Mouse (Mus musculus) liver, embryonic 11.5 days (tissue): ENCODE data around the gene Snrpa1. TPM values are rescaled to one million over a fixed set of nuclear protein-coding genes. Genes with fewer than 3 reads are reported as not detected.

Experiments used
- ATAC-seq: fragments of 200-750 bp; cut with Nextera tagmentation; replicated peaks from 2 replicates; pipeline ENCODE4 v1.8.0; 2017; ENCODE audit warnings: moderate number of reproducible peaks, mild to moderate bottlenecking, moderate TSS enrichment, moderate library complexity; ENCODE audit not compliant: low FRiP score
- DNase-seq: peaks from one replicate; pipeline ENCODE4 v3.0.0-alpha.2; 2017; ENCODE audit warnings: low spot score
- H3K27ac ChIP-seq: fragments of 300-500 bp; sonication (generic); 2 replicates; pipeline ENCODE4 v1.5.1; 2014; ENCODE audit warnings: mild to moderate bottlenecking, low read depth, low read length, control low read depth
- H3K27me3 ChIP-seq: fragments of 300-500 bp; sonication (generic); replicated peaks from 2 replicates; pipeline ENCODE4 v1.6.1; 2014; ENCODE audit warnings: low read length, mixed read lengths; ENCODE audit not compliant: control insufficient read depth, insufficient read depth
- H3K36me3 ChIP-seq: fragments of 300-500 bp; sonication (generic); 2 replicates; pipeline ENCODE4 v1.6.1; 2014; ENCODE audit warnings: mild to moderate bottlenecking, low read length, moderate library complexity, mixed read lengths; ENCODE audit not compliant: control insufficient read depth, insufficient read depth
- H3K4me1 ChIP-seq: fragments of 300-500 bp; sonication (generic); replicated peaks from 2 replicates; pipeline ENCODE4 v1.6.1; 2014; ENCODE audit warnings: low read length, mixed read lengths; ENCODE audit not compliant: control insufficient read depth, insufficient read depth
- H3K4me2 ChIP-seq: fragments of 300-500 bp; sonication (generic); 2 replicates; pipeline ENCODE4 v1.6.1; 2014; ENCODE audit warnings: mild to moderate bottlenecking, control low read depth, moderate library complexity
- H3K4me3 ChIP-seq: fragments of 300-500 bp; sonication (generic); 2 replicates; pipeline ENCODE4 v1.5.1; 2014; ENCODE audit warnings: low read depth, low read length, control low read depth
- H3K9ac ChIP-seq: fragments of 300-500 bp; sonication (generic); 2 replicates; pipeline ENCODE4 v1.6.1; 2014; ENCODE audit warnings: low read depth, low read length, control low read depth
- H3K9me3 ChIP-seq: fragments of 300-500 bp; sonication (generic); 2 replicates; pipeline ENCODE4 v1.6.1; 2016; ENCODE audit warnings: low read length, inconsistent platforms, mixed read lengths; ENCODE audit not compliant: control insufficient read depth
- WGBS: fragments of 180-500 bp; shearing (Covaris S2); extraction: QIAGEN DNeasy Blood & Tissue Kit; methylation state at CpG from one replicate; pipeline ENCODE4 v1.1.7; 2014; 5-methylcytosine and 5-hydroxymethylcytosine counted together
- polyA plus RNA-seq: library from polyadenylated mRNA; unstranded; fragments of >200 nt; fragmentation: Nextera tagmentation; extraction: Ambion mirVana; gene quantifications from 2 replicates; pipeline ENCODE4 v1.2.1, GENCODE M21; 2014

The Snrpa1 gene
- polyA plus RNA-seq, 1 experiment from 2014 or later: 237 TPM

- no peak overlapping the region for H3K27ac ChIP-seq
- H3K9me3 ChIP-seq: no peaks in the 10 kb centered on the region
- no peaks in the 10 kb centered on the region for H3K27me3 ChIP-seq
- ATAC-seq (no peak), DNase-seq (no peak)
- H3K9ac ChIP-seq: no peak overlapping the region
- H3K4me1 ChIP-seq: peaks cover 5% of the 10 kb centered on the region
- H3K4me3 ChIP-seq: no peak overlapping the region
- 71% methylated on average over 7 of the region's 7 CpGs for WGBS
- no peaks in the 10 kb centered on the region for H3K36me3 ChIP-seq
- no peak overlapping the region for H3K4me2 ChIP-seq
Measured at GRCm38 (mm10) chr7:66106581-66107056, 47.8 kb downstream of the Snrpa1 start.

GRCm38 (mm10) chr7:66107206-66107605 lies 48.4 kb downstream of the Snrpa1 start:
- peaks cover 10% of the 10 kb centered on the region for H3K4me1 ChIP-seq
- ATAC-seq: no peak
- H3K4me2 ChIP-seq: no peak overlapping the region
- no peaks in the 10 kb centered on the region for H3K9me3 ChIP-seq
- no peak overlapping the region for H3K27ac ChIP-seq
- H3K27me3 ChIP-seq: no peaks in the 10 kb centered on the region
- H3K4me3 ChIP-seq: no peak overlapping the region
- H3K9ac ChIP-seq: no peak overlapping the region
- no peak for DNase-seq
- WGBS: 80% methylated on average over 11 of the region's 11 CpGs
- no peaks in the 10 kb centered on the region for H3K36me3 ChIP-seq

- no peak for ATAC-seq
- Histone ChIP-seq H3K4me2 (peak overlapping the region; percentile 93; the same call in 1 of the 2 replicates), H3K4me3 (peak overlapping the region; percentile 86; the same call in 1 of the 2 replicates), H3K9me3 (no peaks in the 10 kb centered on the region), H3K27me3 (no peaks in the 10 kb centered on the region), H3K36me3 (no peaks in the 10 kb centered on the region), H3K4me1 (peaks cover 16% of the 10 kb centered on the region), H3K27ac (no peak overlapping the region), H3K9ac (no peak overlapping the region)
- 13% methylated on average over 7 of the region's 7 CpGs for WGBS
- no peak for DNase-seq
Measured at GRCm38 (mm10) chr7:66107930-66108329, 49.1 kb downstream of the Snrpa1 start.

- Histone ChIP-seq H3K9me3 (no peaks in the 10 kb centered on the region), H3K4me2 (peak within 1 kb of the TSS; percentile 93), H3K36me3 (peaks cover under 1% of the 10 kb centered on the region; the same call in 1 of the 2 replicates), H3K27me3 (no peaks in the 10 kb centered on the region), H3K4me1 (peaks cover 23% of the 10 kb centered on the region), H3K27ac (peak within 1 kb of the TSS; percentile 88), H3K4me3 (peak within 1 kb of the TSS; percentile 86), H3K9ac (peak within 1 kb of the TSS; percentile 96)
- WGBS: under 1% methylated on average over 112 of the region's 123 CpGs
- DNase-seq (peak; percentile 92), ATAC-seq (peak; percentile 64)
Measured at GRCm38 (mm10) chr7:66108961-66109854, 50.4 kb downstream of the Snrpa1 start, which contains the start of gene Chsy1. Gene Chsy1 (plus strand): TSS chr7:66109515.

GRCm38 (mm10) chr7:66109855-66110635 lies 51.2 kb downstream of the Snrpa1 start:
- Histone ChIP-seq H3K36me3 (peaks cover 3% of the 10 kb centered on the region; the same call in 1 of the 2 replicates), H3K4me1 (peaks cover 32% of the 10 kb centered on the region), H3K27me3 (no peaks in the 10 kb centered on the region), H3K4me2 (peak overlapping the region; percentile 93), H3K4me3 (peak overlapping the region; percentile 86), H3K9me3 (no peaks in the 10 kb centered on the region), H3K27ac (peak overlapping the region; percentile 88), H3K9ac (peak overlapping the region; percentile 96)
- under 1% methylated on average over 55 of the region's 77 CpGs for WGBS
- peak; percentile 72 for DNase-seq
- peak; percentile 4; the same call in 1 of the 2 replicates for ATAC-seq

- peaks cover 3% of the 10 kb centered on the region; the same call in 1 of the 2 replicates for H3K36me3 ChIP-seq
- no peaks in the 10 kb centered on the region for H3K9me3 ChIP-seq
- no peak for DNase-seq
- H3K27me3 ChIP-seq: no peaks in the 10 kb centered on the region
- ATAC-seq: no peak
- H3K4me3 ChIP-seq: peak overlapping the region; percentile 86
- WGBS: 6% methylated on average over 10 of the region's 10 CpGs
- peak overlapping the region; percentile 96 for H3K9ac ChIP-seq
- H3K4me2 ChIP-seq: peak overlapping the region; percentile 93
- peak overlapping the region; percentile 88 for H3K27ac ChIP-seq
- H3K4me1 ChIP-seq: peaks cover 37% of the 10 kb centered on the region
Measured at GRCm38 (mm10) chr7:66110636-66111112, 51.9 kb downstream of the Snrpa1 start.

- no peaks in the 10 kb centered on the region for H3K9me3 ChIP-seq
- ATAC-seq (no peak), DNase-seq (no peak)
- peaks cover 42% of the 10 kb centered on the region for H3K4me1 ChIP-seq
- WGBS: 73% methylated on average over 10 of the region's 10 CpGs
- H3K36me3 ChIP-seq: peaks cover 3% of the 10 kb centered on the region; the same call in 1 of the 2 replicates
- peak overlapping the region; percentile 88; the same call in 1 of the 2 replicates for H3K27ac ChIP-seq
- peak overlapping the region; percentile 86 for H3K4me3 ChIP-seq
- H3K4me2 ChIP-seq: peak overlapping the region; percentile 93
- peak overlapping the region; percentile 96 for H3K9ac ChIP-seq
- no peaks in the 10 kb centered on the region for H3K27me3 ChIP-seq
Measured at GRCm38 (mm10) chr7:66111211-66111610, 52.4 kb downstream of the Snrpa1 start.

GRCm38 (mm10) chr7:66113561-66113960 lies 54.8 kb downstream of the Snrpa1 start:
- 46% methylated on average over 3 of the region's 3 CpGs for WGBS
- H3K27ac ChIP-seq: peak overlapping the region; percentile 77
- peaks cover 64% of the 10 kb centered on the region for H3K4me1 ChIP-seq
- DNase-seq (no peak), ATAC-seq (peak; percentile 84)
- no peaks in the 10 kb centered on the region for H3K27me3 ChIP-seq
- no peaks in the 10 kb centered on the region for H3K9me3 ChIP-seq
- peaks cover 3% of the 10 kb centered on the region; the same call in 1 of the 2 replicates for H3K36me3 ChIP-seq
- peak overlapping the region; percentile 21 for H3K4me3 ChIP-seq
- H3K9ac ChIP-seq: peak overlapping the region; percentile 32
- peak overlapping the region; percentile 93 for H3K4me2 ChIP-seq
